Mouse (Mus musculus) spleen, adult 2 months (tissue): ENCODE measurements around the gene Cd300ld4.

Experiments
- CTCF ChIP-seq: fragments of 200-500 bp; IDR thresholded peaks from 2 replicates; pipeline ENCODE4 v1.5.1; 2011; ENCODE audit warnings: mild to moderate bottlenecking, inconsistent platforms; ENCODE audit not compliant: insufficient read depth, insufficient read length, insufficient replicate concordance; ENCODE audit errors: extremely low read depth
- POLR2A ChIP-seq: fragments of 200-500 bp; IDR thresholded peaks from 2 replicates; pipeline ENCODE4 v1.6.1; 2011; ENCODE audit warnings: low read depth, low read length, inconsistent platforms

DNA sequence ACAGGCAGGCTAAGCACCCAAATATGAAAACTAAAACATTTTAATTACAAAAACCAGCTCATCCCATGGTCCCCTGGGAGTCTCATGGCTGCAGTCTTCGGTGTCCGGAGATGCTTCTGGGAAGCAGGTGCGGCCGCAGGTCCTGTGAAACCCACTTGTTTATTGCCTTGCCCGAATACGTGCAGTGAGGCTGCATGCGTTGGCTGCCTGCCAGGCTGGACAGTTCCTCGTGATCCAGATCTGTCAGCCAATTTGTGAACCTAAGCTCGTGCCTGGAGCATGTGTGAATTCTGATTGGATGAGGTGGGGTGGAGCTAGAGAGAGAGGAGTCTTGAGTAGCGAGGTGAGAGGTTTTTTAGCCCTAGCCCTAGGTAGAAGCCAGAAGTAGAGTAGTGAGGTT, 54.1 kb downstream of the Cd300ld4 start:
- no peak for TF ChIP-seq CTCF
- no peak for TF ChIP-seq POLR2A
